Mouse (Mus musculus) erythroblast, adult 5-6 weeks (primary cell): ENCODE measurements around the gene 5530401A14Rik. TPM values are rescaled to one million over a fixed set of nuclear protein-coding genes. Genes with fewer than 3 reads are reported as not detected.

Source experiments
- ATAC-seq: replicated peaks from 2 replicates; pipeline ENCODE4 v1.8.0; 2016; ENCODE audit warnings: moderate number of reproducible peaks, mild to moderate bottlenecking, moderate TSS enrichment, inconsistent platforms; ENCODE audit not compliant: poor library complexity, low FRiP score, severe bottlenecking
- total RNA-seq, 2 experiments: library from RNA; stranded (forward) in 1 of 2; stranded (reverse) in 1 of 2; fragments of 150-400 nt in 1 of 2; fragments of 200-764, 138-1000 nt in 1 of 2; gene quantifications; 2 replicates each; pipeline versions ENCODE4 v1.2.3 to v1.2.4; 2015 to 2017; ENCODE audit warnings: low replicate concordance in 2 of 2

Gene 5530401A14Rik
- total RNA-seq (2015; ENCODE audit: low replicate concordance) (not detected in 2 replicates), total RNA-seq (2017; ENCODE audit: low replicate concordance) (not detected in 2 replicates)

GRCm38 (mm10) chr11:81860250-81860972, at the start of gene 5530401A14Rik:
TSS of gene 5530401A14Rik (plus strand) at chr11:81860673.
- ATAC-seq, result no peak

- no peak for ATAC-seq
Observed at GRCm38 (mm10) chr11:81814816-81815215, 45.7 kb upstream of the 5530401A14Rik start.

GRCm38 (mm10) chr11:81816531-81816930, 43.9 kb upstream of the 5530401A14Rik start:
- no peak for ATAC-seq

- no peak for ATAC-seq
Observed at GRCm38 (mm10) chr11:81832381-81832780, 28.1 kb upstream of the 5530401A14Rik start.

GRCm38 (mm10) chr11:81838426-81838825, 22.0 kb upstream of the 5530401A14Rik start:
- no peak for ATAC-seq

GRCm38 (mm10) chr11:81841001-81841400, 19.5 kb upstream of the 5530401A14Rik start:
- no peak for ATAC-seq

GRCm38 (mm10) chr11:81845010-81845685, 15.3 kb upstream of the 5530401A14Rik start:
- no peak for ATAC-seq

- no peak for ATAC-seq
Observed at GRCm38 (mm10) chr11:81845686-81846036, 14.8 kb upstream of the 5530401A14Rik start.

- ATAC-seq, result no peak
Observed at GRCm38 (mm10) chr11:81847773-81848490, 12.5 kb upstream of the 5530401A14Rik start.

GRCm38 (mm10) chr11:81865661-81866382, 5.3 kb downstream of the 5530401A14Rik start:
- no peak for ATAC-seq

GRCm38 (mm10) chr11:81871506-81872213, 11.2 kb downstream of the 5530401A14Rik start:
- ATAC-seq, result no peak

GRCm38 (mm10) chr11:81896511-81896910, 36.0 kb downstream of the 5530401A14Rik start:
- ATAC-seq, result no peak

- ATAC-seq, result no peak
Observed at GRCm38 (mm10) chr11:81897547-81898354, 37.3 kb downstream of the 5530401A14Rik start.

GRCm38 (mm10) chr11:81902318-81902717, 41.8 kb downstream of the 5530401A14Rik start:
- ATAC-seq, result no peak

- no peak for ATAC-seq
Observed at GRCm38 (mm10) chr11:81908760-81909159, 48.3 kb downstream of the 5530401A14Rik start.

- ATAC-seq, result no peak
Observed at GRCm38 (mm10) chr11:81909397-81909894, 49.0 kb downstream of the 5530401A14Rik start.

- no peak for ATAC-seq
Observed at GRCm38 (mm10) chr11:81913071-81913470, 52.6 kb downstream of the 5530401A14Rik start.

- no peak for ATAC-seq
Observed at GRCm38 (mm10) chr11:81915501-81915900, 55.0 kb downstream of the 5530401A14Rik start.
